In the genomic region with DNA sequence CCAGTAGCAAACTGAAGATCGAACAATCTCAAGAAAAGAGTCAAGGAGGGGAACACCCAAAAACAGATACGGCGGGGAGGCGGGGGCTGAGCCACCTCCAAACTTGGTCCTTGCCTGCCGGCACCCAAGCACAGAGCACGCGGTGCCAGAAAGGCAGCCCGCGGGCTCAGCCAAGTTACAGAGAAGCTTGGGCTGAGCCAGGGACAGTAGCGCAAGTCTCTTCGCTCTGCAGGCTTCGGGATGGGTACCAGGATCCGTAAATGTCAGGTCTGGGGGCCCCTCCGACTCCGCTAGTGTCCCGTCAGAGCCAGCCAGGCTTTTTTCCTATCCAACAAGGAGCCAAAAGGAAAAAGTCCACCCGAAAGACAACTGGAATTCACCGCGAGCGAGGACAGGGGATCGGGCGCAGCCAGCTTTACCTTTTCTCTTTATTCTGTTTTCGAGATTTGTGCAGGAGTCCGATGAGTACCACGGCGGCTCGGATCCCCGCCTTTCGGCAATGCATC, we compare ENCODE assay signal across 7 mouse cellular contexts.
DNase-seq lines count a peak whose midpoint lies in the region; ATAC-seq and TF ChIP-seq lines count a peak whose summit lies in the region.

No protein-coding gene starts in this region.

- ATAC-seq in lung, embryonic 15.5 days (ENCODE audit: borderline replicate concordance, extremely low read depth, low FRiP score, low TSS enrichment), result no peak
- no peak for ATAC-seq in liver, embryonic 15.5 days (ENCODE audit: insufficient read depth)

- no peak for TF ChIP-seq CTCF in small intestine, adult 2 months (IDR thresholded peaks at IDR 0.05; ENCODE audit: extremely low read depth, insufficient read length, insufficient replicate concordance, low read depth, low read length)

- peak overlapping the region; percentile 48 for H3K9ac ChIP-seq in lung, embryonic 15.5 days
- H3K9ac ChIP-seq in liver, embryonic 15.5 days, result peak overlapping the region; percentile 9; the same call in 1 of the 2 replicates

- peak overlapping the region; percentile 96 for H3K4me2 ChIP-seq in lung, embryonic 15.5 days
- H3K4me2 ChIP-seq in liver, embryonic 15.5 days, result peak overlapping the region; percentile 73

- TF ChIP-seq POLR2A in small intestine, adult 2 months (IDR thresholded peaks at IDR 0.05; ENCODE audit: low read depth, low read length), result no peak

- H3K4me1 ChIP-seq in lung, embryonic 15.5 days, result peaks cover 22% of the 10 kb centered on the region
- H3K4me1 ChIP-seq in forebrain, embryonic 10.5 days, result peaks cover 35% of the 10 kb centered on the region
- H3K4me1 ChIP-seq in hindbrain, embryonic 10.5 days (replicated peaks), result peaks cover 39% of the 10 kb centered on the region
- peaks cover 36% of the 10 kb centered on the region for H3K4me1 ChIP-seq in liver, embryonic 15.5 days (replicated peaks)
- peaks cover 18% of the 10 kb centered on the region for H3K4me1 ChIP-seq in small intestine, adult 2 months (ENCODE audit: control insufficient read depth, insufficient read depth, insufficient read length, low read length)

- peaks cover 39% of the 10 kb centered on the region for H3K27me3 ChIP-seq in lung, embryonic 15.5 days
- peaks cover 85% of the 10 kb centered on the region for H3K27me3 ChIP-seq in forebrain, embryonic 10.5 days (ENCODE audit: poor library complexity, severe bottlenecking)
- H3K27me3 ChIP-seq in hindbrain, embryonic 10.5 days (ENCODE audit: insufficient read depth, poor library complexity, severe bottlenecking), result peaks cover 76% of the 10 kb centered on the region
- peaks cover 75% of the 10 kb centered on the region for H3K27me3 ChIP-seq in liver, embryonic 15.5 days
- H3K27me3 ChIP-seq in small intestine, adult 2 months (ENCODE audit: control insufficient read depth, insufficient read depth, low read length), result no peaks in the 10 kb centered on the region

- under 1% methylated on average over 29 of the region's 29 CpGs for WGBS in lung, embryonic 15.5 days
- 1% methylated on average over 29 of the region's 29 CpGs for WGBS in forebrain, embryonic 10.5 days
- 1% methylated on average over 29 of the region's 29 CpGs for WGBS in hindbrain, embryonic 10.5 days
- 3% methylated on average over 29 of the region's 29 CpGs for WGBS in liver, embryonic 15.5 days (ENCODE audit: insufficient replicate concordance)
- WGBS in small intestine, adult 2 months, result under 1% methylated on average over 29 of the region's 29 CpGs

- no peak overlapping the region for H3K27ac ChIP-seq in lung, embryonic 15.5 days
- H3K27ac ChIP-seq in forebrain, embryonic 10.5 days, result peak overlapping the region; percentile 75
- H3K27ac ChIP-seq in hindbrain, embryonic 10.5 days, result peak overlapping the region; percentile 85
- H3K27ac ChIP-seq in liver, embryonic 15.5 days (replicated peaks), result no peak overlapping the region
- peak overlapping the region; percentile 54 for H3K27ac ChIP-seq in small intestine, adult 2 months (ENCODE audit: insufficient read depth, low read depth, low read length)

- H3K9me3 ChIP-seq in lung, embryonic 15.5 days, result no peaks in the 10 kb centered on the region
- H3K9me3 ChIP-seq in forebrain, embryonic 10.5 days, result no peaks in the 10 kb centered on the region
- no peaks in the 10 kb centered on the region for H3K9me3 ChIP-seq in hindbrain, embryonic 10.5 days
- no peaks in the 10 kb centered on the region for H3K9me3 ChIP-seq in liver, embryonic 15.5 days (replicated peaks)

- DNase-seq in lung, postnatal 36 days, result no peak
- DNase-seq in adrenal gland, postnatal 25 days, result peak; percentile 27
- DNase-seq in forebrain, embryonic 10.5 days (ENCODE audit: extremely low spot score, low spot score), result peak; percentile 27
- peak; percentile 48 for DNase-seq in hindbrain, embryonic 10.5 days (ENCODE audit: low spot score)

- H3K36me3 ChIP-seq in lung, embryonic 15.5 days, result no peaks in the 10 kb centered on the region
- H3K36me3 ChIP-seq in forebrain, embryonic 10.5 days (replicated peaks), result no peaks in the 10 kb centered on the region
- H3K36me3 ChIP-seq in hindbrain, embryonic 10.5 days, result no peaks in the 10 kb centered on the region
- H3K36me3 ChIP-seq in liver, embryonic 15.5 days (replicated peaks), result no peaks in the 10 kb centered on the region
- no peaks in the 10 kb centered on the region for H3K36me3 ChIP-seq in small intestine, adult 2 months (ENCODE audit: control insufficient read depth, insufficient read depth, low read length)

- peak overlapping the region; percentile 66 for H3K4me3 ChIP-seq in lung, embryonic 15.5 days
- peak overlapping the region; percentile 69 for H3K4me3 ChIP-seq in forebrain, embryonic 10.5 days
- H3K4me3 ChIP-seq in hindbrain, embryonic 10.5 days, result peak overlapping the region; percentile 74
- H3K4me3 ChIP-seq in liver, embryonic 15.5 days (replicated peaks), result peak overlapping the region; percentile 58
- H3K4me3 ChIP-seq in small intestine, adult 2 months (ENCODE audit: low read depth, low read length), result peak overlapping the region; percentile 82

Comparison
In these comparisons a context has a peak if more than half of its experiments do, and no peak if none do; other contexts are left out.
1. H3K27ac ChIP-seq: peak in forebrain, embryonic 10.5 days (single experiment), hindbrain, embryonic 10.5 days (single experiment) and small intestine, adult 2 months (single experiment); none in lung, embryonic 15.5 days (single experiment) and liver, embryonic 15.5 days (single experiment).
2. Peak in every context shown above with its lines, with median percentiles within 50 percentile points of each other: H3K4me3 ChIP-seq.